Mouse (Mus musculus): ENCODE results near the gene Fam104a.

DNA sequence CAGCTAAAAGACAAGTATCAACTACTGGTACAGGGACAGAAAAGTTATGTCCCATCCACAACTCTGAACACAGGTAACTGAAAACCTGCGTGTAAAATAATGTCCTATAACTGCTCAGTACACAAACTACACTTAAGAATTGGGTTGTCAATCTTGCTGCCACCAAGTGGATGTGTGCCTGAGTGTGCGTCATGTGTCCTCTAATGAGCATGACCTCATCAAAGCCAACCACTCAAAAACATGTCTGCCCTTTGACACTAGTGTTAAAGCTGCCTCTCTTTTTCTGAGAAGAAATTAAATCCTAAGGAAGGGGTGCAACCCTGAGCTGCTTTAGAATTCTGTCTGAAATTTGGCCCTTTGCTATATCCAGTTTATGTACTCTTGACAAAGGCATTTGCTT is 19.7 kb downstream of the Fam104a start:
- TF ChIP-seq CTCF (IDR thresholded peaks at IDR 0.05; ENCODE audit: control insufficient read depth, insufficient read depth, insufficient read length) (no peak), MAX (IDR thresholded peaks at IDR 0.05) (no peak), MYOG (IDR thresholded peaks at IDR 0.05; ENCODE audit: control insufficient read depth, extremely low read depth, insufficient read length) (no peak), USF1 (IDR thresholded peaks at IDR 0.05; ENCODE audit: low read depth) (no peak), CEBPB (IDR thresholded peaks at IDR 0.05; ENCODE audit: low read depth) (no peak), FOSL1 (IDR thresholded peaks at IDR 0.05; ENCODE audit: insufficient read depth, low read length, poor library complexity, severe bottlenecking) (no peak)
